Mouse (Mus musculus): ENCODE results near the gene Spta1. TPM values are rescaled to one million over a fixed set of nuclear protein-coding genes. Genes with fewer than 3 reads are reported as not detected.

The Spta1 gene
- polyA plus RNA-seq (2012; fragmentation: generic; extraction: Trizol) = 0.04 TPM

GRCm38 (mm10) chr1:174172605-174173004 lies at the start of gene Spta1:
Spta1 (plus strand) TSS chr1:174172776.
- Histone ChIP-seq H3K36me3 (ENCODE audit: control insufficient read depth, insufficient read depth) (no peaks in the 10 kb centered on the region), H3K27me3 (ENCODE audit: control insufficient read depth, insufficient read depth, insufficient read length) (no peaks in the 10 kb centered on the region)

GRCm38 (mm10) chr1:174131217-174131616 lies 41.4 kb upstream of the Spta1 start, which contains the start of gene Olfr424:
Olfr424 (plus strand) TSS chr1:174131517.
- Histone ChIP-seq H3K36me3 (ENCODE audit: control insufficient read depth, insufficient read depth) (no peaks in the 10 kb centered on the region), H3K27me3 (ENCODE audit: control insufficient read depth, insufficient read depth, insufficient read length) (no peaks in the 10 kb centered on the region), H3K4me3 (no peak within 1 kb of the TSS), H3K4me2 (ENCODE audit: low read depth) (no peak within 1 kb of the TSS), H3K79me2 (ENCODE audit: control insufficient read depth, insufficient read depth) (no peaks in the 10 kb centered on the region), H3ac (ENCODE audit: control insufficient read depth, insufficient read length) (no peak within 1 kb of the TSS)
- TF ChIP-seq MAX (IDR thresholded peaks at IDR 0.05; ENCODE audit: low read depth) (no peak), MYOD1 (IDR thresholded peaks at IDR 0.05; ENCODE audit: control insufficient read depth in 1 of 3, insufficient read length in 2 of 3, low read depth in 2 of 3) (no peak), SRF (IDR thresholded peaks at IDR 0.05; ENCODE audit: control insufficient read depth, insufficient read length, low read depth) (no peak), TCF12 (IDR thresholded peaks at IDR 0.05; ENCODE audit: insufficient read depth, poor library complexity, severe bottlenecking) (no peak), REST (IDR thresholded peaks at IDR 0.05; ENCODE audit: insufficient read depth, insufficient read length) (no peak), USF1 (IDR thresholded peaks at IDR 0.05; ENCODE audit: low read depth) (no peak), POLR2AphosphoS2 (IDR thresholded peaks at IDR 0.05; ENCODE audit: insufficient read length, low read depth) (no peak), TCF3 (IDR thresholded peaks at IDR 0.05; ENCODE audit: insufficient read length, low read depth) (no peak), CEBPB (IDR thresholded peaks at IDR 0.05; ENCODE audit: insufficient read depth, poor library complexity, severe bottlenecking) (no peak), MYOG (IDR thresholded peaks at IDR 0.05; ENCODE audit: control insufficient read depth in 1 of 3, insufficient read depth in 1 of 3, insufficient read length in 2 of 3, low read depth in 2 of 3) (no peak), E2F4 (IDR thresholded peaks at IDR 0.05; ENCODE audit: insufficient read depth) (no peak), POLR2A (IDR thresholded peaks at IDR 0.05; ENCODE audit: insufficient read length, low read depth) (no peak)

More at GRCm38 (mm10) chr1:174172605-174173004, at the start of gene Spta1:
- TF ChIP-seq POLR2A (IDR thresholded peaks at IDR 0.05; ENCODE audit: insufficient read length, low read depth) (no peak), REST (IDR thresholded peaks at IDR 0.05; ENCODE audit: insufficient read depth, insufficient read length) (no peak), MYOD1 (IDR thresholded peaks at IDR 0.05; ENCODE audit: control insufficient read depth in 1 of 3, insufficient read length in 2 of 3, low read depth in 2 of 3) (no peak), TCF12 (IDR thresholded peaks at IDR 0.05; ENCODE audit: insufficient read depth, poor library complexity, severe bottlenecking) (no peak), E2F4 (IDR thresholded peaks at IDR 0.05; ENCODE audit: insufficient read depth) (no peak), CEBPB (IDR thresholded peaks at IDR 0.05; ENCODE audit: insufficient read depth, poor library complexity, severe bottlenecking) (no peak), USF1 (IDR thresholded peaks at IDR 0.05; ENCODE audit: low read depth) (no peak), MYOG (IDR thresholded peaks at IDR 0.05; ENCODE audit: control insufficient read depth in 1 of 3, insufficient read depth in 1 of 3, insufficient read length in 2 of 3, low read depth in 2 of 3) (no peak), MAX (IDR thresholded peaks at IDR 0.05; ENCODE audit: low read depth) (no peak), SRF (IDR thresholded peaks at IDR 0.05; ENCODE audit: control insufficient read depth, insufficient read length, low read depth) (no peak), TCF3 (IDR thresholded peaks at IDR 0.05; ENCODE audit: insufficient read length, low read depth) (no peak), POLR2AphosphoS2 (IDR thresholded peaks at IDR 0.05; ENCODE audit: insufficient read length, low read depth) (no peak)
- H3K4me2 ChIP-seq (ENCODE audit: low read depth) = no peak within 1 kb of the TSS
- H3ac ChIP-seq (ENCODE audit: control insufficient read depth, insufficient read length) = no peak within 1 kb of the TSS
- H3K4me3 ChIP-seq = no peak within 1 kb of the TSS
- H3K79me2 ChIP-seq (ENCODE audit: control insufficient read depth, insufficient read depth) = no peaks in the 10 kb centered on the region

GRCm38 (mm10) chr1:174131999-174132398 lies 40.6 kb upstream of the Spta1 start:
- no peak overlapping the region for H3ac ChIP-seq (ENCODE audit: control insufficient read depth, insufficient read length)
- H3K27me3 ChIP-seq (ENCODE audit: control insufficient read depth, insufficient read depth, insufficient read length) = no peaks in the 10 kb centered on the region
- TF ChIP-seq POLR2A (IDR thresholded peaks at IDR 0.05; ENCODE audit: insufficient read length, low read depth) (no peak), E2F4 (IDR thresholded peaks at IDR 0.05; ENCODE audit: insufficient read depth) (no peak), USF1 (IDR thresholded peaks at IDR 0.05; ENCODE audit: low read depth) (no peak), MYOG (IDR thresholded peaks at IDR 0.05; ENCODE audit: control insufficient read depth in 1 of 3, insufficient read depth in 1 of 3, insufficient read length in 2 of 3, low read depth in 2 of 3) (no peak), CEBPB (IDR thresholded peaks at IDR 0.05; ENCODE audit: insufficient read depth, poor library complexity, severe bottlenecking) (no peak), REST (IDR thresholded peaks at IDR 0.05; ENCODE audit: insufficient read depth, insufficient read length) (no peak), SRF (IDR thresholded peaks at IDR 0.05; ENCODE audit: control insufficient read depth, insufficient read length, low read depth) (no peak), MAX (IDR thresholded peaks at IDR 0.05; ENCODE audit: low read depth) (no peak), TCF3 (IDR thresholded peaks at IDR 0.05; ENCODE audit: insufficient read length, low read depth) (no peak), MYOD1 (IDR thresholded peaks at IDR 0.05; ENCODE audit: control insufficient read depth in 1 of 3, insufficient read length in 2 of 3, low read depth in 2 of 3) (no peak), TCF12 (IDR thresholded peaks at IDR 0.05; ENCODE audit: insufficient read depth, poor library complexity, severe bottlenecking) (no peak), POLR2AphosphoS2 (IDR thresholded peaks at IDR 0.05; ENCODE audit: insufficient read length, low read depth) (no peak)

GRCm38 (mm10) chr1:174141384-174141783 lies 31.2 kb upstream of the Spta1 start:
- TF ChIP-seq MYOG (IDR thresholded peaks at IDR 0.05; ENCODE audit: control insufficient read depth in 1 of 3, insufficient read depth in 1 of 3, insufficient read length in 2 of 3, low read depth in 2 of 3) (no peak), SRF (IDR thresholded peaks at IDR 0.05; ENCODE audit: control insufficient read depth, insufficient read length, low read depth) (no peak), TCF3 (IDR thresholded peaks at IDR 0.05; ENCODE audit: insufficient read length, low read depth) (no peak), TCF12 (IDR thresholded peaks at IDR 0.05; ENCODE audit: insufficient read depth, poor library complexity, severe bottlenecking) (no peak), E2F4 (IDR thresholded peaks at IDR 0.05; ENCODE audit: insufficient read depth) (no peak), CEBPB (IDR thresholded peaks at IDR 0.05; ENCODE audit: insufficient read depth, poor library complexity, severe bottlenecking) (no peak), MYOD1 (IDR thresholded peaks at IDR 0.05; ENCODE audit: control insufficient read depth in 1 of 3, insufficient read length in 2 of 3, low read depth in 2 of 3) (no peak), USF1 (IDR thresholded peaks at IDR 0.05; ENCODE audit: low read depth) (no peak), REST (IDR thresholded peaks at IDR 0.05; ENCODE audit: insufficient read depth, insufficient read length) (no peak), MAX (IDR thresholded peaks at IDR 0.05; ENCODE audit: low read depth) (no peak), POLR2A (IDR thresholded peaks at IDR 0.05; ENCODE audit: insufficient read length, low read depth) (no peak), POLR2AphosphoS2 (IDR thresholded peaks at IDR 0.05; ENCODE audit: insufficient read length, low read depth) (no peak)
- Histone ChIP-seq H3K27me3 (ENCODE audit: control insufficient read depth, insufficient read depth, insufficient read length) (no peaks in the 10 kb centered on the region), H3K36me3 (ENCODE audit: control insufficient read depth, insufficient read depth) (no peaks in the 10 kb centered on the region), H3K79me2 (ENCODE audit: control insufficient read depth, insufficient read depth) (no peaks in the 10 kb centered on the region), H3K4me3 (no peak overlapping the region), H3ac (ENCODE audit: control insufficient read depth, insufficient read length) (no peak overlapping the region), H3K4me2 (ENCODE audit: low read depth) (no peak overlapping the region)

More at GRCm38 (mm10) chr1:174131999-174132398, 40.6 kb upstream of the Spta1 start:
- Histone ChIP-seq H3K36me3 (ENCODE audit: control insufficient read depth, insufficient read depth) (no peaks in the 10 kb centered on the region), H3K4me3 (no peak overlapping the region), H3K4me2 (ENCODE audit: low read depth) (no peak overlapping the region), H3K79me2 (ENCODE audit: control insufficient read depth, insufficient read depth) (no peaks in the 10 kb centered on the region)
